Mouse (Mus musculus): Measurements from ENCODE around the gene Tmem97.
A peak's percentile ranks its signal among the peaks of the same experiment; 100 is the strongest.
"Not testable (repeated sequence)": the region's sequence is repeated elsewhere in the genome, so short reads cannot be mapped to it uniquely, and the experiment has no call there.

The Tmem97 gene

DNA sequence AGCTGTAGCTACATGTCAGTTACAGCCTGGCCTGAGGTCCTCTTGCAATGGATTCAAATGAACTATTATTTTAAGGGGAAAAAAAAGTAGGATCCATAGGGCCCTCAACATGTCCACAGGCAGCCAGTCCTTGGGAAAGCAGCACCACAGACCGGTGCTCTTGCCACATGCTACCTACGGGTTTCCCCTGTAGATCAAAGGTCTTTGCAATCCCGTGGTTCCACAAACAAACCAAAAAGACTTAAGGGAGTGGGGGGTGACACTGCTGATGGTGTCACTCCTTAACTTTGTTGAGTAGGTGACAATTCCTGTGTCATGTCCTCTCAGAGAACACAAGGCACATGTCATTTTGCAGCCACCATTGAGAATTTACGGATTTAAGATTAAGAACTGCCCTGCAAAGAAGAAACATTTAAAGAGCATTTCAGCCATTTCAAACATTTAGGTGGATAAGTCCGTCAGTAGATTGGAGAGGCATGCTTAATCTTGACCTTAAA lies 1.0 kb downstream of the Tmem97 start:
- no peak for DNase-seq

DNA sequence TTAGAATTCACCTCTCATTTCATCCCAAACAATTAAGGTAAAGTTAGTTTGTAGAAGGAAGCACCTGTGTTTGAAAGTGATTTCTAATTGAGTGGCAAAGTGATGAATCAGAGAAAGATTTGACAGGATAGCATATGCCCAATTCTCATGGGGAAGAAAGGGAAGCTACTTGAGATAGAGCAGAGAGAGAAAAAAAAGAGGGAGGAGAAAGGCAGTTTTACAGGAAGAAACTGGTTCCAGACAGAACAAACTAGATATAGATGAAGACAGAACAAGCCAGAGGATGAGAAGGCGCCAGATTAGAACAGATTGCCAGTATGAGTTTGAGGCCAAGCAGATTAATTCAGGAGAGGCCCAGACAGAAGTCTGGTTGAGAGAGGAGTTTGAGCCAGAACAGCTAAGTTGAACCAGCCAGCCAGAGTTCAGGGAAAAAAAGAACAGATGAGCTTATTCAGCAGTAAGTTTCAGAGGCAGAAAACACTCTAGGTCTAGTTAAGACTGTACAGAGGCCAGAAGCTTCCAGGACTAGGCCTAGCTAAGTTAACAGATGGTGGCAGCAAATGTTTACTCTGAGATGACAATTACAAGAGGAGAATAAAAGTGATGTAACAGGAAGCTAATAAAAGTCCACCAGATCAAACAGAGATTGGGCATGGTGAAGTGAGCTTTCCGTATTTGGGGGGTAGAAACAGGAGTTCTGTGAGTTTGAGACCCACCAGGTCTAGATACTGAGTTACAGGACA lies 2.7 kb downstream of the Tmem97 start:
- DNase-seq: no peak

GRCm38 (mm10) chr11:78545181-78545580 lies 5.4 kb downstream of the Tmem97 start:
- no peak for DNase-seq

DNA sequence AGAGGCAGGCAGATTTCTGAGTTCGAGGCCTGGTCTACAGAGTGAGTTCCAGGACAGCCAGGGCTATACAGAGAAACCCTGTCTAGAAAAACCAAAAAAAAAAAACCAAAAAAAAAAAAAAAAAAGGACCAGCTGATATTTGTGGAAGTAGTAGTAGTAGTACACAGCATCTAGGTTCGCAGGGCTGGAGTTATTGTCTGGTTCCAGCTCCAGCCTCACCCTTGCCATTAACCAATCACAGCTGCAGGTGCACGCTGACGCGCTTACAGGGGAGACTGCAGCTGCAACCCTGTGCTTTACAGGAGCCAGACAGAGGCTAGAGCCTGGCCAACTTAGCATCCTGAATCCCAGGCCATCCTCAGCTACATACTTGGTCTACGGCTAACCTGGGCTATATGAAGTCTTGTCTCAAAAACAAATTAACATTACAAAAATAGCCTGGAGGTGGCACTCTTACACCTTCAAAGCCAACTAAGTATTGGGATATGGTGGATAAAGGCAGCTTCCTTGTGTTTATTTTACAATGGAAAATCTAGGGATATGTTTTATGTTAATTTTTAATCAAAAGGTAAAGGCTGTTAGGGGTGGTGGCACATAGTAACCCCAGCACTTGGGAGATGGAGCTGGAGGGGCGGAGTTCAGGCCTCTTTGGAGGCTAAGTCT lies 6.0 kb downstream of the Tmem97 start:
- no peak for DNase-seq

- DNase-seq: no peak
Measured at GRCm38 (mm10) chr11:78540358-78540757, 10.2 kb downstream of the Tmem97 start.

- no peak for DNase-seq
Measured at GRCm38 (mm10) chr11:78536690-78537084, 13.9 kb downstream of the Tmem97 start.

- peak; percentile 98 to 99 for DNase-seq
Measured at GRCm38 (mm10) chr11:78536080-78536689, 14.4 kb downstream of the Tmem97 start, which contains the start of the genes Tnfaip1 and Ift20. Tnfaip1 (minus strand) TSS chr11:78536332. Ift20 (plus strand) TSS chr11:78536361.

GRCm38 (mm10) chr11:78535376-78536079 lies 15.0 kb downstream of the Tmem97 start:
- DNase-seq: peak in 1 of 2 experiments; percentile 39

DNA sequence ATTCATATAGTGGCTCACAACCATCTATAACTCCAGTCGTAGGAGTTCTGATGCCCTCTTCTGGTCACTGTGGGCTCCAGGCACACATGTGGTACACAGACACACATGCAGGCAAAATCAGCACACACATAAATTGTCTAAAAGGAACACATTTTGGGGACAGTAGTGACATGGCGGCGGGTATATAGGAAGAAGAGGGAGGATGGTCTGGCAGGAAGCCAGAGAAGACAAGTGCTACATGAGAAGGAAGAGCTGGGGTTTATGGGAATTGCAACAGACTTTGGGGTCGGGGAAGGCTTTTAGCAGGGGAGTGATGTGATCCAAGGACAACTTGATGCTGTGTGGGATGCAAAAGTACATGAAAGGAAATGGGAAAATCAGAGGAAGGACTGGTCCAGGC lies 16.1 kb downstream of the Tmem97 start:
- DNase-seq: no peak

DNA sequence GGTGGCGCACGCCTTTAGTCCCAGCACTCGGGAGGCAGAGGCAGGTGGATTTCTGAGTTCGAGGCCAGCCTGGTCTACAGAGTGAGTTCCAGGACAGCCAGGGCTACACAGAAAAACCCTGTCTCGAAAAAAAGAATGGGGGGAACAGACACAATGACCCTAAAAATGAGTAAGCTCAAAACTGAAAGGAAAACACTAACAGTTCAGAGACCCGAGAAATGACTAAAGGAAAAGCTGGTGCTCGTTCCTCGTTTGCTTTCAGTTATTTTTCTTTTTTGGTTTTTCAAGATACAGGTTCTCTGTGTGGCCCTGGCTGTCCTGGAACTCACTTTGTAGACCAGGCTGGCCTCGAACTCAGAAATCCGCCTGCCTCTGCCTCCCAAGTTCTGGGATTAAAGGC lies 19.1 kb downstream of the Tmem97 start:
- DNase-seq: not testable (repeated sequence)

- DNase-seq: peak; percentile 42 to 50
Measured at GRCm38 (mm10) chr11:78531046-78531445, 19.5 kb downstream of the Tmem97 start.

GRCm38 (mm10) chr11:78530001-78530400 lies 20.6 kb downstream of the Tmem97 start:
- no peak for DNase-seq

DNA sequence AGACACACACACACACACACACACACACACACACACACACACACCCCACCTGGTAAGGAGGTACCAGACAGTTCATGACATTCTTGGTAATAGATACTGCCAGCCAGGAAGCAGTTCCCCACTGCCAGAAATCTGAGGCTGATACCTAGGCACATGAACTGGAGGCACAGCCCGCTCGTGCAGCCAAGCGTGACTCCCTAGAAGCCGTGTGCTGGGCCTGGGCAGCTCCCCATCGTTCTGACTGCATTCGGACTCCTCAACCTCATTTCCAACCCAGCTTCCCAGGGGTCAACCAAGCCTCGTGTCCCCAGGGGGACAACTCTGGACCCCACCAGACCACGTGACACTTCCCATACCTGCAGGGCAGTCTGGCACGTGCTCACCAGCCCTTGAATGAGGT lies 21.9 kb downstream of the Tmem97 start:
- no peak for DNase-seq

GRCm38 (mm10) chr11:78524838-78525237 lies 25.7 kb downstream of the Tmem97 start:
- DNase-seq: peak; percentile 84 to 90

GRCm38 (mm10) chr11:78523241-78523955 lies 27.2 kb downstream of the Tmem97 start:
- DNase-seq: peak; percentile 34 to 53

GRCm38 (mm10) chr11:78522481-78522997 lies 28.0 kb downstream of the Tmem97 start:
- DNase-seq: peak; percentile 81 to 83

GRCm38 (mm10) chr11:78521880-78522279 lies 28.7 kb downstream of the Tmem97 start:
- DNase-seq: peak in 1 of 2 experiments; percentile 48

- no peak for DNase-seq
Measured at GRCm38 (mm10) chr11:78518931-78519330, 31.6 kb downstream of the Tmem97 start.

GRCm38 (mm10) chr11:78515549-78516325 lies 34.8 kb downstream of the Tmem97 start:
- peak in 1 of 2 experiments; percentile 47 for DNase-seq

- no peak for DNase-seq
Measured at GRCm38 (mm10) chr11:78513106-78513790, 37.3 kb downstream of the Tmem97 start.

Measured in cerebellum, postnatal 10 days (tissue).